Mouse (Mus musculus) hindbrain, embryonic 15.5 days (tissue): Measurements from ENCODE around the gene Ece1. TPM values are rescaled to one million over a fixed set of nuclear protein-coding genes. Genes with fewer than 3 reads are reported as not detected.

Source experiments
- ATAC-seq: fragments of 200-750 bp; cut with Nextera tagmentation; 2 replicates; pipeline ENCODE4 v1.8.0; 2017; ENCODE audit warnings: low read depth, moderate number of reproducible peaks, moderate TSS enrichment; ENCODE audit not compliant: low FRiP score
- H3K27ac ChIP-seq: fragments of 300-500 bp; sonication (generic); replicated peaks from 2 replicates; pipeline ENCODE4 v1.5.1; 2015; ENCODE audit warnings: mild to moderate bottlenecking, inconsistent platforms
- H3K27me3 ChIP-seq: fragments of 300-500 bp; sonication (generic); 2 replicates; pipeline ENCODE4 v1.6.1; 2015; ENCODE audit warnings: control low read depth, inconsistent platforms
- H3K36me3 ChIP-seq: fragments of 300-500 bp; sonication (generic); 2 replicates; pipeline ENCODE4 v1.6.1; 2015; ENCODE audit warnings: control low read depth, inconsistent platforms
- H3K4me1 ChIP-seq: fragments of 300-500 bp; sonication (generic); replicated peaks from 2 replicates; pipeline ENCODE4 v1.6.1; 2015; ENCODE audit warnings: control low read depth, inconsistent platforms
- H3K4me2 ChIP-seq: fragments of 300-500 bp; sonication (generic); 2 replicates; pipeline ENCODE4 v1.6.1; 2015; ENCODE audit warnings: moderate library complexity, mild to moderate bottlenecking, inconsistent platforms
- H3K4me3 ChIP-seq: fragments of 300-500 bp; sonication (generic); 2 replicates; pipeline ENCODE4 v1.5.1; 2015; ENCODE audit warnings: mild to moderate bottlenecking, inconsistent platforms
- H3K9ac ChIP-seq: fragments of 300-500 bp; sonication (generic); 2 replicates; pipeline ENCODE4 v1.6.1; 2015; ENCODE audit warnings: inconsistent platforms
- H3K9me3 ChIP-seq: fragments of 300-500 bp; sonication (generic); 2 replicates; pipeline ENCODE4 v1.6.1; 2016; ENCODE audit warnings: control low read depth, inconsistent platforms
- WGBS: fragments of 180-500 bp; shearing (Covaris S2); methylation state at CpG from one replicate; pipeline ENCODE4 v1.1.7; 2015; 5-methylcytosine and 5-hydroxymethylcytosine counted together
- polyA plus RNA-seq: library from polyadenylated mRNA; unstranded; fragments of >200 nt; fragmentation: Nextera tagmentation; extraction: Ambion mirVana; gene quantifications from 2 replicates; pipeline ENCODE4 v1.2.1, GENCODE M21; 2015

Ece1 gene
- polyA plus RNA-seq, 1 experiment from 2014 or later, result 24.8 TPM

DNA sequence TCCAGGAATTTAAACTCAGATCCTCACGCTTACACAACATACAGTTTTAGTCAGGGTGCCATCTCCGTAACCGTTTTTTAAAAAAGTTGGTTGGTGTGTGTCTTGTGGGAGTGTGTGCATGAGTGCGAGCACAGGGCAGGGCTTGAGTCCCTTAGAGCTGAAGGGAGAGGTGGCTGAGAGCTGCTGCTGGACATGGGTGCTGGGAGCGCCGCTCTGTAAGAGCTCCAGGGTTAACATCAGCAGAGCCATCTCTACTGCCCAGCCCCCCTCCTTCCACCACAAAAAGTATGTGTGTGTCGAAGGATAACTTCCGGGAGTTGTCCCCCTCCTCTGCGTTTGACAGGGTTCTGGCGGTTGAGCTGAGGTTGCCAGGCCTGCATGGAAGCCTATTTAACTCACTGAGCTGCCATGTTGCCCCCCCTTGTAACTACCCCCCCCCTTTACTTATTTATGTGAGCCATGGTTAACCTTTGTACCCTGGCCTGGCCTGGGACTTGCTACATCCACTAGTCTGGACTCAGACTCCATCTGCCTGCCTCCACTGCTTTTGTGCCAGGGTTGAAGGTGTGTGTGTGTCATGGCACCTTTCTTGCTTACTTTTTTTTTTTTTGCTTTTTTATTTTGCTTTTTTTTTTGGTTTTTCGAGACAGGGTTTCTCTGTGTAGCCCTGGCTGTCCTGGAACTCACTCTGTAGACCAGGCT, 142.0 kb downstream of the Ece1 start:
- Histone ChIP-seq H3K4me2 (no peak overlapping the region), H3K9me3 (no peaks in the 10 kb centered on the region), H3K27ac (no peak overlapping the region), H3K4me3 (no peak overlapping the region), H3K4me1 (peaks cover 15% of the 10 kb centered on the region), H3K36me3 (peaks cover 19% of the 10 kb centered on the region), H3K9ac (no peak overlapping the region), H3K27me3 (no peaks in the 10 kb centered on the region)
- 86% methylated on average over 11 of the region's 11 CpGs for WGBS
- no peak for ATAC-seq

DNA sequence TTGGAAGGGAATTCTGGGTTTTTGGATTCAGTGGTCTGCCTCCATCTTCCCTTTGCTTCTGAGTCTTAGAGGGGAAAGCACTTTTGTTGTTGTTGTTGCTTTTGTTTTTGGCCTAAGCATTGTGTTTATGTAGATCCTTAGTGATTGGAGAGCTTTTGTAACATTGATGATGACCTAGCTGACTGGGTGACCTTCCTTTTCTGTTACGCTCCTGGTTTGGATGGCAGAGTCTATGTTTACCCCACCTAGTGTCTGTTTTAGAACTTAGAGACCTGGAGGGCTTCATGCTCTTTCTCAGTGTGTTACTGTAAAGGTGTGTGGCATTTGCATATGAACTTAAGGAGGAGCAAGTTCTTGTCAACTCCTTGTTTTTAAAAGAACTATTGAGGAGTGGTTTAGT, 143.7 kb downstream of the Ece1 start:
- Histone ChIP-seq H3K4me1 (peaks cover 4% of the 10 kb centered on the region), H3K4me2 (no peak overlapping the region), H3K9ac (no peak overlapping the region), H3K27me3 (no peaks in the 10 kb centered on the region), H3K36me3 (peaks cover 13% of the 10 kb centered on the region; the same call in 1 of the 2 replicates), H3K27ac (no peak overlapping the region), H3K9me3 (no peaks in the 10 kb centered on the region), H3K4me3 (no peak overlapping the region)
- WGBS, result 89% methylated on average over 1 of the region's 1 CpGs
- no peak for ATAC-seq

DNA sequence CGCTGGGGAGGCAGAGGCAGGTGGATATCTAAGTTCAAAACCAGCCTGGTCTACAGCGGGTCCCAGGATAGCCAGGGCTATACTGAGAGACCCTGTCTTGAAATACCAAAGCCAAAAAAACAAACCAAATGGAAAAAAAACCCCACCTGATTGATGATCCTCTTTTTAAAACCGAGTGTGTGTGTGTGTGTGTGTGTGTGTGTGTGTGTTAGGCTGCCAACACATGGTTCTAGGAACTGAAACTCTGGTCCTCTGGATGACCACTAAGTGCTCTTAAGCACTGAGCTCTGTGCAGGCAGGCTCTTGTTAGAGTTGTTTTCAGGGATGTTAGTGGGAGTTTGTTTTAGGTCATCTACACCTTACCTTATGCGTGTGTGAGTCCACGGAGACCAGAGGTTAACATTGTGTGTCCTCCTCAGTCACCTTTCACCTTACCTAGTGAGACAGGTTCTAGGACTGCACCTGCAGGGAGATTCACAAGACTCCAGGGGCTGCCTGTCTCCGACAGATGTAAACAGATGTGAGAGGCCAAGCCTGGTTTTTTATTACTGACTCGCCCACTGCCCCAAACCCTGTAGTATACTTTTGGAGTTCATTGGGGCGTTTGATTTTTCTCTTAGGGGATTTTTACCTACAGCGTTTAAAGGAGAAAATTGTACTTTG, 145.0 kb downstream of the Ece1 start:
- Histone ChIP-seq H3K27ac (no peak overlapping the region), H3K4me3 (no peak overlapping the region), H3K9ac (no peak overlapping the region), H3K9me3 (no peaks in the 10 kb centered on the region), H3K4me2 (no peak overlapping the region), H3K27me3 (no peaks in the 10 kb centered on the region), H3K36me3 (peaks cover 9% of the 10 kb centered on the region; the same call in 1 of the 2 replicates), H3K4me1 (0 out of 2 replicates have a peak, but pooled peaks cover 3% of the 10 kb centered on the region)
- no peak for ATAC-seq
- WGBS, result 90% methylated on average over 9 of the region's 9 CpGs

DNA sequence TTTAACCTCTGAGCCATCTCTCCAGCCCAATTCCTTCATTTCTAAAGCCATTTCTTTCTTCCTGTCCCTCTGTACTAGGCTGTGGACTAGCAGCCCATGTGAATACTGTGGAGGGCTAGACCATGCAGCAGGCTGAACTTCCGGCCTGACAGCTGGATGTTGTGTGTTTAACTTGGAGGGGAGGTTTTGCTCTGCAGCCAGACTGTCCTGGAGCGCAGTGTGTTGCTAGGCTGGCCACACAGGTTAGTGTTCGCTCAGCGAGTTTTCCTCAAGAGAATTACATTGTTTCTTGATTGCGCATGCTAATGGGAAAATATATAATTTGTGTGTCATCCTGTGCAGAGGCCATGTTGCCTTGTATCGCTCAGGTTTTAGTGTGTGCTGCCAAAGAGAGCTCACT, 146.6 kb downstream of the Ece1 start:
- no peaks in the 10 kb centered on the region for H3K9me3 ChIP-seq
- 0 out of 2 replicates have a peak, but pooled peaks cover 3% of the 10 kb centered on the region for H3K4me1 ChIP-seq
- no peak overlapping the region for H3K27ac ChIP-seq
- H3K9ac ChIP-seq, result no peak overlapping the region
- 77% methylated on average over 6 of the region's 6 CpGs for WGBS
- peaks cover 5% of the 10 kb centered on the region; the same call in 1 of the 2 replicates for H3K36me3 ChIP-seq
- no peaks in the 10 kb centered on the region for H3K27me3 ChIP-seq
- no peak for ATAC-seq
- no peak overlapping the region for H3K4me3 ChIP-seq
- H3K4me2 ChIP-seq, result no peak overlapping the region

DNA sequence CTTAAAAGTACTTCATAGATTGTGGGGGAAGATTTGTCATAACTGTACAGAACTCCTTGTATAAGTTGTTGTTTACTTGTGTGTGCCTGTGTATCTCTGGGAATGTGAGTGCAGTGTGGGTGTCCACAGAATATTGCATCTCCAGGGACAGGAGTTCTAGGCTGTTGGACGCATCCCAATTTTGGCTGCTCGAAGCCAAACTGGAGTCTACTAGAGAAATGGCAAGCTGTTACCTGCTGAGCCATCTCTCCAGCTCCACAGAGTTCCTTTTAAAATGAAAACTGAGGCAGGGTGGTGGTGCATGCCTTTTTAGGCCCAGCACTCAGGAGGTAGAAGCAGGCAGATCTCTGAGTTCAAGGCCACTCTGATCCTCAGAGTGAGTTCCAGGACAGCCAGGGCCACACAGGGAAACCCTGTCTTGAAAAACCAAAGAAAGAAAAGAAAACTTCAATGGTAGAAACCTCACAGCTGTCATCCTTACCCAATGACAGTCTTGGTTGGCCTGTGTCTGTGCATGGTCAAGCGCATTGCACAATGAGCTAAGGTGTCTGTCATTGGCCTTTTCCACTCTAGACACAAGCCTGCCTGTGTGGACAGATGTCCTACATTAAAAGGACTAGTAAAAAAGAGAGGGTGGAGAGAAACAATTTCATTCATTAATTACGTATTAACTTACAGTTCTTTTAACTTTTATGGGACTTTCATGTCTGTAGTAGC, 147.9 kb downstream of the Ece1 start:
- Histone ChIP-seq H3K4me1 (0 out of 2 replicates have a peak, but pooled peaks cover 3% of the 10 kb centered on the region), H3K4me3 (no peak overlapping the region), H3K4me2 (no peak overlapping the region), H3K9me3 (no peaks in the 10 kb centered on the region), H3K9ac (no peak overlapping the region), H3K27ac (no peak overlapping the region), H3K36me3 (peaks cover 12% of the 10 kb centered on the region; the same call in 1 of the 2 replicates), H3K27me3 (no peaks in the 10 kb centered on the region)
- ATAC-seq, result no peak
- WGBS, result 89% methylated on average over 4 of the region's 4 CpGs

DNA sequence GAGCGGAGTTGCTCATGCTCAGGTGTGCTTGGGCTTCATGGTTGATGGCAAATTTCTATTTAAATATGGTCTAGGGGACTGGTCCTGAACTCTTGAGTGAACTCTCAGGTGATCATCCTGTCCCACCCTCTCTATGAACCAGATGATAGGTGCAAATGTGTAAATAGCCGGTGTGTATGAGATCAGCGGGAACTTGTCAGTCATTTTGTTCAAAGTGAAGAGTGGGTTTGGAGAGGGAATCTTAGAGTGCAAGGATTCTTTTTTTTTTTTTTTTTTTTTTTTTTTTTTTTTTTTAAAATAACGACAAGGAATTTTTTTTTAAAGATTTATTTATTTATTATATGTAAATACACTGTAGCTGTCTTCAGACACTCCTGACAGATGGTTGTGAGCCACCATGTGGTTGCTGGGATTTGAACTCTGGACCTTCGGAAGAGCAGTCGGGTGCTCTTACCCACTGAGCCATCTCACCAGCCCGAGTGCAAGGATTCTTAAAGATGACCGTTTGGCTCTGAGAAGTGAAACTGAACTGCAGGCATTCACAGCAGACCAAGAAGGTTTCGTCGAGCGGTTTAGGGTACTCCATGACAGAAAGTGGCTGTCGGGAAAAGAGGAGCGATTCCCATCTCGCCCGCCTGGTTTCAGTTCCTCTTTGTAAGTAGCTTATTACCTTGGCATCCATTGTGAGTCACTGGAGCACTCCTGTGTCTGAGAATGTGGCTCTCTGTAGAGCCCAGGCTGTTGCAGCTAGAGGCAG, 151.9 kb downstream of the Ece1 start:
- WGBS, result 95% methylated on average over 15 of the region's 15 CpGs
- peaks cover 9% of the 10 kb centered on the region; the same call in 1 of the 2 replicates for H3K36me3 ChIP-seq
- H3K4me3 ChIP-seq, result no peak overlapping the region
- no peaks in the 10 kb centered on the region for H3K9me3 ChIP-seq
- no peak overlapping the region for H3K4me2 ChIP-seq
- no peak for ATAC-seq
- H3K9ac ChIP-seq, result no peak overlapping the region
- H3K27me3 ChIP-seq, result no peaks in the 10 kb centered on the region
- peaks cover 17% of the 10 kb centered on the region for H3K4me1 ChIP-seq
- H3K27ac ChIP-seq, result no peak overlapping the region

Other genes with a start within 250 kb of the Ece1 start
- 93.2 and 99.6 TPM in 2 replicates for gene Rap1gap, start 197.5 kb upstream of the Ece1 start, polyA plus RNA-seq
- 11.4 and 14.7 TPM in 2 replicates for gene Alpl, start 65.9 kb upstream of the Ece1 start, polyA plus RNA-seq
- 49.9 and 51.0 TPM in 2 replicates for gene Eif4g3, start 130.8 kb downstream of the Ece1 start, polyA plus RNA-seq